Mouse (Mus musculus) lung, adult 18-20 months (tissue): ENCODE results near the gene Dnase2a.

Source experiments
- DNase-seq, 2 experiments: peaks; one replicate each; pipeline ENCODE4 v3.0.0; 2022; ENCODE audit warnings: mixed read lengths in 2 of 2

Dnase2a gene

GRCm38 (mm10) chr8:84937620-84938485 is 29.5 kb downstream of the Dnase2a start:
- DNase-seq: no peak

DNA sequence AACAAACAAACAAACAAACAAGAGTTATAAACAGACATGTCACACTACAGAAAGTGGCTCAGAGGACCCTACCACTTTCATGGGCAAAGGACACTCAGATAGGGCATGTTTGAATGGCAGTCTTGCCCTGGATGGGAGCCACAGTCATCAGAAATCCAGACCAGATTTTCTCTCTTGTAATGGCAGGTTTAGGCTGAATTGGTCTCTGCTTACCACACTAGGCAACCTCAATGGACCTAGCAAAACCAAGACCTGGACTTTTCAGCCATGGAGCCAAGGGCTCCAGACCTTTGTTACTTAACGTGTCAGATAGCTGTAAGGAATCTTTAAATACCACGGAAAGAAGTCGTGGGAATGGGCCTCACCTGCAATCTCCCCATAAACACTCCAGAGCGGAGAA is 35.3 kb downstream of the Dnase2a start:
- no peak for DNase-seq

- DNase-seq: peak in 1 of 2 experiments; percentile 33
Observed at GRCm38 (mm10) chr8:84944478-84945160, 36.3 kb downstream of the Dnase2a start.

- DNase-seq: no peak
Observed at GRCm38 (mm10) chr8:84945235-84945632, 36.9 kb downstream of the Dnase2a start.

- no peak for DNase-seq
Observed at GRCm38 (mm10) chr8:84945633-84946527, 37.5 kb downstream of the Dnase2a start.

- DNase-seq: no peak
Observed at GRCm38 (mm10) chr8:84946528-84947240, 38.3 kb downstream of the Dnase2a start, which contains the start of gene Rtbdn. TSS of gene Rtbdn (plus strand) at chr8:84946991.

- DNase-seq: no peak
Observed at GRCm38 (mm10) chr8:84947241-84947545, 38.8 kb downstream of the Dnase2a start.

GRCm38 (mm10) chr8:84949753-84950152 is 41.4 kb downstream of the Dnase2a start:
- no peak for DNase-seq

DNA sequence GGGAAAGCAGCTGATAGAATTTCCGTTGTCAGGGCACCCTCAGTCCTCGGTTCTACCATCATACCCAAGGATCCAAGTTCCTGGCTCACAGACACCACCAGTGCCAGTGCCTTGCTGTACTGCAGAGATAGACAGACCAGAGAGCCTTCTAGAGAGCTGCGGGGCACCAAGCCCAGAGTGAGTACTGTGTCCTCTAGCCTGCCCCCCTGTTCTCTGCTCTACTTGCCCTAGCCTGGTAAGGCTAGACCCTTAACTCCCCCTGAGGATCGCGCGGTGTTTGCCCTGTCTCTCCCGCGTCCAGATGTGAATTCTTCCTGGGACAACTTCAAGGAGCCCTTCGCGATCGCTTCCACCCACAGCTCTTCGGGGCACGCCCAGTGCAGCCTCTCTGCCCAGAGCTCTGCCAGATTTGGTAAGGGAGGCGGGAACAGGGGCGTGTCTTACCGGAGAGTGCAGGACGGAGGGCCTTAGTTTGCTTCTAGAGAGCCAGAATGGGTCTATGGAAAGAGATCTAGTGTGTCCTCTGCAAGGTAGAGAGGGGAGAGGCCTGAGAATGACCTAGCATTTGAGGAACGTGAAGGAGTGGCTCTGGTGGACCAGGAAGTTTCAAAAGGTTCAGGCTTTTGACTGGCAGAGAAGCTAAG is 44.4 kb downstream of the Dnase2a start:
- DNase-seq: peak; percentile 80 to 82

DNA sequence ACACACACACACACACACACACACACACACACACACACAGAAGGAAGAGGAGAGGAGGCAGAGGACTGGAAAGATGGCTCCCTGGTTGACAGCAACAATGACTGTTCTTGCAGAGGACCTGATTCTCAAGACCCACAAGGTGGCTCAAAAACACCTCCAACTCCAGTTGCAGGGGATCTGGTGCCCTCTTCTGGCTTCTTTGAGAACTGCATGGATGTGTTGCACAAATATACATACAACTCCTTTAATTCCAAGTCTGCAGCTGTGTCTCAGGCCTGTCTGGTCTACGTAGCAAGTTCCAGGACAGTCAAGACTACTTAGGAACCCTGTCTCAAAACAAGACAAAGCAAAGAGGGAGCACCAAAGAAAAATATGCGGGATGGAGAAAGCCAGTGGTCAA is 48.4 kb downstream of the Dnase2a start:
- peak; percentile 52 to 67 for DNase-seq

GRCm38 (mm10) chr8:84959811-84960210 is 51.5 kb downstream of the Dnase2a start:
- DNase-seq: no peak

DNA sequence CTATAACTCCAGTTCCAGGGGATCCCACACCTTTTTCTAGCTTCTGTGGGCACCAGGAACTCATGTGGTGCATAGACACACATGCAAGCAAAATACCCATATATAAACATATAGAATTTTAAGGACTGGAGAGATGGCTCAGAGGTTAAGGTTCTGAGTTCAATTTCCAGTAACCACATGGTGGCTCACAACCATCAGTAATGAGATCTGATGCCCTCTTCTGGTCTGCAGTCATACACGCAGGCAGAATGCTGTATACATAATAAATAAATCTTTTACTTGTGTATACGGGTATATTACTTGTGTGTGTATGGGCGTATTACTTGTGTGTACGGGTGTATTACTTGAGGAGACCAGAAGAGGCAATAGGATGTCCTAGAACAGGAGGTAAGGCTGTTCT is 55.6 kb downstream of the Dnase2a start:
- DNase-seq: no peak

DNA sequence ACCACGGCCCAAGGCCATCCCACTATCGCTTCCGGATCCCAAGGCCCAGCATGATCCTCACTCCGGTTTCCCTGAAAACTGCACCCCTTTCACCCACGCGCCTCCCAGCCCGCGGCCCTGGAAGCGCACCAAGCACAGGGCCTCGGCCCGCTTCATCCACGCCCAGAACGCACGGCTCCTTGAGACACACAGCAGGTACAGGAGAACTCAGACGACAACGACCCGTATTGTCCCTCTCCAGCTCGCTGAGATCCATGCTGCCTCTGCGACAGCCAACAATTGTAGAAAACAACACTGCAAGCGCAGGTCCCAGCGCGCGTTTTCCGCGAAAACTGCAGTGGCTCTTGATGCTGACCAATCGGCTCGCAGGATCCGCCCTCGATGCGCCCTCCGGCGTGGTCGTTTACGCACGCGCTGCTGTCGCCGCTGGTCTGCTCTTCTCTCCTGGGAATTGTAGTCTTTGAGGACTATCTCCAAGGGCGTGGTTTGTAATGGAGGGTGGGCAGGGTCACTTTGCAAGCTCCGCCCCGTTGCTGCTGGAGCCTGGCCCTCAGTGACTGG is 57.5 kb downstream of the Dnase2a start:
- DNase-seq: peak; percentile 95 to 97

DNA sequence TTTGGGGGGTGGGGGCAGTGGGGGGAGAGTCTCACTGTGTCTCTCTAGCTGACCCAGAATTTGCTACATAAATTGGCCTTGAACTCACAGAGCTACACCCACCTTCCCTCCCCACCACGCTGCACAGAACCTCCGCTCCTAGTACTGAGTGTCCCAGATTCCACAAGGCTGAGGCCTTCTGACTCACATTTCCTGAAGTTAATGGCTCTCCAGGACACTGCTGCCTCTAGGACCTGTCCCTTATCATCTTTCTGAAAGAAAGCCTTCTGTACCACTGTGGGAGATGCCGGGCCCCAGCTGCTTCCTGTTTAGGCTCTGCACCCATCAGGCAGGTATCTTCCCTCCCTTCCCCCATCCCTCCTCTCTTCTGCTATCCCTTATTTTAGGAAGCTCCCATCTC is 58.2 kb downstream of the Dnase2a start:
- no peak for DNase-seq

DNA sequence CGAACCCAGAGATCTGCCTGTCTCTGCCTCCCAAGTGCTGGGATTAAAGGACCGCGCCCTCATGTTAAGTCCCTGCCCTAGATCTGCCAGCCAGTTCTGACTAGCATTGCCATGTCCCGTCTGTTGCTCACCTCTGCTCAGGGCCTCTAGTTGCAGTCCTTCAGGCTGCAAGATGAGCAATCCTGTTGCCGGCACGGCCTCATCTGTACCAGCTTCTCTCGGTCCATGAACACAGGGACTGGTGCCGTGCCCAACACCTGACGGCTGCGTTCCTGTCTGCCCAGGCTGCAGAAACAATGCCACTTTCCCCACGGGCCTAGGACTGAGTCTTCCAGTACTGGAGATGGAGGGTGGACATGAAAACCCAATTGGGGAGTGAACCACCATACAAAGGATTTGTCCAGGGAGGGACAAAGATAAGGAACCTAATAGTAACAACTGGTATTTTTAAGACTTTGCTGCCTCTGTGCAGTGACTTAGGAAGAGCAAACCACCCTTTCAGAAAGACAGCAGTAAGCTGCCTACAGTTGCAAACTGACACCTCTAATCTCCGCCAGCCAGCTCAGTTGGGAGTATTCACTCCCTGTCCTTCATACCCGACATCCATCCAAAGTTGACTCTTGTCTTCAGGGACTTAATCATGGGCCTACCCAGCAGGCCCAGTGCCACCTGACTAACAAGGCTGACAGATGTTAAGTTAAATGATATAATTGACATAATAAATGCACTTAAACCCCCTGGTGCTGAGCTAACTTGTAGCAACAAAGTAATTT is 59.4 kb downstream of the Dnase2a start:
- no peak for DNase-seq

DNA sequence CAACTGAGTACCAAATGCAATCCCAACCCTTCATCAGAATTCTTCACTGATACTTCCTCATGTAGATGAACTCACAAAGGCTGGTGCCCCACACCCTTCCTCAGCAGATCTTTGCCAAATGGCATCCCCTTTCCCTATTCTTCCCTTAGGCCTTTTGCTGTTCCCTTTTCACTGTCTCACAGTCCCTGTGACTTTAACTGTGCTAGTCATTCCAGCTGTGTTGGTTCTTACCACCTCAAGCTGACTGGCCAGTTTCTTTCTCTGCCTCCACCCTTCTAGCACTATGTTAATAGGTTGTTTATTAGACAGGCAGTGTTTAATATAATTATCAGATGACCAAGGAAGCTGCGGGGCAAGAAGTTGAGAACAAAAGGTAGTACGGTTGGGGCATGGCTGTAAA is 60.3 kb downstream of the Dnase2a start:
- no peak for DNase-seq

DNA sequence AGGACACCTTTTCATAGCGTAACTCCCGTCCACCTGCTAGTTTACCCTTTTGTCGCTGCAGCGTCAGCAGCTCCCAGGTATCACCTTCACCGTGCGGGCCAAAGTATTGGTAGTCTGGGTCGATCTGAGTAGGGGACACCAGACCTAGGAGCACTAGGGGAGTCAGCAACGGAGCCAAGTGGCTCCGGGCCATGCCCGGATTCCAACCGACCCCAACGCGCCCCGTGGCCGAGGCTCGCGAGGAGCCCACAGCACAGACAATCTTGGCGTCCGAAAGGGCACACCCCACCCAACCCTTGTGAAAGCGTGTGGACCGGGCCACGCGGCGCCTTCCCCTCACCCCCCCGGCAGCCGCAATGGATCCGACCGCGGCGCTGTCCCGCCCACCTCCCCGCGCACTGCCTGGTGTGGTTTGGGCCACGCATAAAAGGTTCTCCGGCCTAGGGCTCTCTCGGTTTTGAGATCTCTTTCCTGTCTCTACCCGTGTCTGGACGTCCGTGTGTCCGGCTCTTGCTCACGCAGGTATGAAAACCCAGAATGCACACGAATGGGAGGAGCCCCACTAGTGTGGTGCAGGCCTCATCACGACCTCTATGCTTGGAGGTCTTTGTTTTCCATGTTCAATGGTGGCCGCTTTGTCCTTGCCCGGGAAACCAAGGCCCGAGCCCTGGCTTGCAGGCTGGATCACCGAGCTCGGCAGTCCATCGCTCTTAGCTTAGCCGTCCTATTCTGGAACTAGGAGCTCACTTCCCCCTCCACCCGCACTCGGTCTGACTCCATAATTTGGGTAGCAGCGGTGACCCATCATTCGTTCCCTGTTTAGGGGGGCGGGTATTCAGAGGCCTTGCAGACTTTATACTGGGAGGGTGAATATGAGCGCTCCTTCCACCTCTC is 61.1 kb downstream of the Dnase2a start, which contains the start of the genes Gm49661, Prdx2 and Rnaseh2a:
Gm49661 (minus strand) TSS at position 193 of the 894 bp plus-strand sequence.
Prdx2 (plus strand) TSS at position 347 of the 894 bp plus-strand sequence.
Rnaseh2a (minus strand) TSS at position 527 of the 894 bp plus-strand sequence.
- DNase-seq: peak; percentile 72 to 78

- no peak for DNase-seq
Observed at GRCm38 (mm10) chr8:84970135-84970790, 61.9 kb downstream of the Dnase2a start.

- no peak for DNase-seq
Observed at GRCm38 (mm10) chr8:84970913-84971312, 62.6 kb downstream of the Dnase2a start.
